Mouse (Mus musculus) hindbrain, embryonic 11.5 days (tissue): ENCODE data around the gene Sdk2. TPM values are rescaled to one million over a fixed set of nuclear protein-coding genes. Genes with fewer than 3 reads are reported as not detected.
A peak's percentile ranks its signal among the peaks of the same experiment; 100 is the strongest.

Experiments
- ATAC-seq: fragments of 200-750 bp; cut with Nextera tagmentation; 2 replicates; pipeline ENCODE4 v1.8.0; 2017; ENCODE audit warnings: mild to moderate bottlenecking, moderate TSS enrichment, moderate library complexity; ENCODE audit not compliant: low FRiP score
- DNase-seq: peaks from one replicate; pipeline ENCODE4 v3.0.0-alpha.2; 2015; ENCODE audit warnings: low spot score
- H3K27ac ChIP-seq: fragments of 300-500 bp; sonication (generic); 2 replicates; pipeline ENCODE4 v1.5.1; 2014; ENCODE audit warnings: mild to moderate bottlenecking, low read depth, low read length
- H3K27me3 ChIP-seq: fragments of 300-500 bp; sonication (generic); 2 replicates; pipeline ENCODE4 v1.6.1; 2014; ENCODE audit warnings: mild to moderate bottlenecking, low read length, moderate library complexity, mixed read lengths; ENCODE audit not compliant: control insufficient read depth, insufficient read depth
- H3K36me3 ChIP-seq: fragments of 300-500 bp; sonication (generic); 2 replicates; pipeline ENCODE4 v1.6.1; 2014; ENCODE audit warnings: mild to moderate bottlenecking, low read length, moderate library complexity, mixed read lengths; ENCODE audit not compliant: control insufficient read depth, insufficient read depth
- H3K4me1 ChIP-seq: fragments of 300-500 bp; sonication (generic); replicated peaks from 2 replicates; pipeline ENCODE4 v1.6.1; 2014; ENCODE audit warnings: low read length, mixed read lengths; ENCODE audit not compliant: control insufficient read depth, insufficient read depth
- H3K4me2 ChIP-seq: fragments of 300-500 bp; sonication (generic); replicated peaks from 2 replicates; pipeline ENCODE4 v1.6.1; 2014; ENCODE audit warnings: mild to moderate bottlenecking, low read depth, low read length
- H3K4me3 ChIP-seq: fragments of 300-500 bp; sonication (generic); 2 replicates; pipeline ENCODE4 v1.5.1; 2014; ENCODE audit warnings: low read depth, low read length
- H3K9ac ChIP-seq: fragments of 300-500 bp; sonication (generic); 2 replicates; pipeline ENCODE4 v1.6.1; 2014; ENCODE audit warnings: low read depth, low read length
- H3K9me3 ChIP-seq: fragments of 300-500 bp; sonication (generic); 2 replicates; pipeline ENCODE4 v1.6.1; 2016; ENCODE audit warnings: low read length; ENCODE audit not compliant: control insufficient read depth
- WGBS: fragments of 180-500 bp; shearing (Covaris S2); extraction: QIAGEN DNeasy Blood & Tissue Kit; methylation state at CpG from one replicate; pipeline ENCODE4 v1.1.7; 2014; 5-methylcytosine and 5-hydroxymethylcytosine counted together
- polyA plus RNA-seq: library from polyadenylated mRNA; unstranded; fragments of >200 nt; fragmentation: Nextera tagmentation; extraction: Ambion mirVana; gene quantifications from 2 replicates; pipeline ENCODE4 v1.2.1, GENCODE M21; 2014

Sdk2 gene
- polyA plus RNA-seq, 1 experiment from 2014 or later, result 4.2 TPM

GRCm38 (mm10) chr11:114031491-114031890 is 35.4 kb downstream of the Sdk2 start:
- no peak for DNase-seq
- H3K9me3 ChIP-seq, result no peaks in the 10 kb centered on the region
- 86% methylated on average over 10 of the region's 10 CpGs for WGBS
- no peak overlapping the region for H3K9ac ChIP-seq
- H3K4me2 ChIP-seq, result no peak overlapping the region
- no peak overlapping the region for H3K4me3 ChIP-seq
- no peaks in the 10 kb centered on the region for H3K27me3 ChIP-seq
- no peak for ATAC-seq
- peaks cover 6% of the 10 kb centered on the region for H3K4me1 ChIP-seq
- H3K27ac ChIP-seq, result no peak overlapping the region
- H3K36me3 ChIP-seq, result no peaks in the 10 kb centered on the region

DNA sequence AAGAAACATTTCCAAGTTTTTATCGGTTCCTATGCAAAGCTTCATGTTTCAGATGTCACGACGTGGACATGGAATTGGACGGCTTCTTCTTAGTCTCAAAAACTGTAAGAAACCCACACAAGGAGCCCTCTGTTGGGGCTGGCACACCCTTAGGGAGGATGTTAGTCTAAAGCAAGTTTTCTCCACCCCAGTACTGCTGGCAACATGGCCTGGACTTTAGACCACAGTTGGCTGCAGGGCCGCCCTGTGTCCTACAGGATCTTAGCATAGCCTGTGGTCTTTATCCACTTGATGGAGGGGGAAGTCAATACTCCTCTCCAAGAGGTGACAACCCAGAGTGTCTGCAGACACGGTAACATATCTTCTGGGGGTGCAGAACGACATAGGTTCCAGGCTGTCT is 36.6 kb downstream of the Sdk2 start:
- ATAC-seq, result no peak

GRCm38 (mm10) chr11:114028512-114028911 is 38.3 kb downstream of the Sdk2 start:
- ATAC-seq, result no peak
- no peak overlapping the region for H3K9ac ChIP-seq
- H3K4me3 ChIP-seq, result no peak overlapping the region
- no peak overlapping the region for H3K27ac ChIP-seq
- 46% methylated on average over 6 of the region's 6 CpGs for WGBS
- no peaks in the 10 kb centered on the region for H3K27me3 ChIP-seq
- H3K36me3 ChIP-seq, result no peaks in the 10 kb centered on the region
- peaks cover 6% of the 10 kb centered on the region for H3K4me1 ChIP-seq
- DNase-seq, result no peak
- no peak overlapping the region for H3K4me2 ChIP-seq
- no peaks in the 10 kb centered on the region for H3K9me3 ChIP-seq

More for the DNA sequence above, 36.6 kb downstream of the Sdk2 start:
- Histone ChIP-seq H3K27ac (no peak overlapping the region), H3K9ac (no peak overlapping the region), H3K27me3 (no peaks in the 10 kb centered on the region), H3K4me2 (no peak overlapping the region), H3K4me1 (peaks cover 6% of the 10 kb centered on the region), H3K36me3 (no peaks in the 10 kb centered on the region), H3K9me3 (no peaks in the 10 kb centered on the region), H3K4me3 (no peak overlapping the region)
- WGBS, result 91% methylated on average over 7 of the region's 7 CpGs
- no peak for DNase-seq

GRCm38 (mm10) chr11:114028021-114028420 is 38.8 kb downstream of the Sdk2 start:
- DNase-seq, result no peak
- H3K27ac ChIP-seq, result no peak overlapping the region
- H3K9ac ChIP-seq, result no peak overlapping the region
- no peaks in the 10 kb centered on the region for H3K9me3 ChIP-seq
- no peak overlapping the region for H3K4me3 ChIP-seq
- WGBS, result 59% methylated on average over 6 of the region's 6 CpGs
- H3K36me3 ChIP-seq, result no peaks in the 10 kb centered on the region
- H3K4me1 ChIP-seq, result peaks cover 6% of the 10 kb centered on the region
- H3K27me3 ChIP-seq, result no peaks in the 10 kb centered on the region
- H3K4me2 ChIP-seq, result no peak overlapping the region
- no peak for ATAC-seq

- H3K27me3 ChIP-seq, result no peaks in the 10 kb centered on the region
- H3K4me1 ChIP-seq, result peaks cover 6% of the 10 kb centered on the region
- DNase-seq, result no peak
Measured at GRCm38 (mm10) chr11:114025056-114025455, 41.8 kb downstream of the Sdk2 start.

DNA sequence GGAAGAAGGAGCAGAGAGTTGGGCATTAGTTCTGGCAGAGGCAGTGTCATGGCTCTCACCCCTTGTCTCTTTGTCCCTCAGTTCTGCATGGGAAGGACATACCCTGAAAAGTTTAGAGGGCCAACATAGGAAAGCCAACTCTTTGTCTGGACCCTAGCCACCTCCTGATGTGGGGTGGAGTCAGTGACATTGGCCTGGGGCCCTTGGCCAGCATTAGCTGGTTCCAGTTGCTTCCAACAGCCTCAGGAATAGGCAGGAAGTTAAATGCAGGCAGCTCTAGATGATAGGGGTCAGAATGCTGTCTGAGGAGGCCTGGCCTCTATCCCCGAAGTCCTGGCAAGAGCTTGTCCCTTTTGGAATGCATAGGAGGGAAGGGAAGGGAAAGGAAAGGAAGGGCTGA is 42.9 kb downstream of the Sdk2 start:
- no peak overlapping the region for H3K27ac ChIP-seq
- 79% methylated on average over 1 of the region's 1 CpGs for WGBS
- H3K4me2 ChIP-seq, result no peak overlapping the region
- DNase-seq (no peak), ATAC-seq (no peak)
- H3K4me1 ChIP-seq, result peaks cover 8% of the 10 kb centered on the region
- H3K9me3 ChIP-seq, result no peaks in the 10 kb centered on the region
- no peaks in the 10 kb centered on the region for H3K36me3 ChIP-seq
- no peak overlapping the region for H3K9ac ChIP-seq
- H3K27me3 ChIP-seq, result no peaks in the 10 kb centered on the region
- H3K4me3 ChIP-seq, result no peak overlapping the region

More at GRCm38 (mm10) chr11:114025056-114025455, 41.8 kb downstream of the Sdk2 start:
- H3K36me3 ChIP-seq, result no peaks in the 10 kb centered on the region
- H3K27ac ChIP-seq, result no peak overlapping the region
- no peak overlapping the region for H3K4me3 ChIP-seq
- H3K9me3 ChIP-seq, result no peaks in the 10 kb centered on the region
- H3K9ac ChIP-seq, result no peak overlapping the region
- no peak for ATAC-seq
- no peak overlapping the region for H3K4me2 ChIP-seq
- 97% methylated on average over 2 of the region's 2 CpGs for WGBS

DNA sequence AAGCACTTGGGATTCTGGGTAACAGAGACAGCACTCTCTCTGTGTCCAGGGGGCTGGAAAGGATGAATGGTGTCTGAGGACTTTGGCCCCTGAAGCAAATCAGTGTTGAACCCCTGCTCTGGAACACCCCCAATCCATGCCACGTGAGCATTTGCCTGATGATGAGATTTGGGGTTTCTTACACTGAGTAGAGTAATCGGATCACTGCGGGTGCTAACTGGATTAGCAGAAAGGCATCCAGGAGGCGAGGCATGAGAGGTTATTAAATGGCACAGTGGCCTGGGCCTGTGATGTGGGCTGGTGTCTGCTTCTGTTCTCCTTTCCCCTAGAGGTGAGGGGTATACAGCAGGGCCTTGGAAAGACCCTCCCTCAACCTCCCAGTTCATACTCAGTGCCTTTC is 44.7 kb downstream of the Sdk2 start:
- no peaks in the 10 kb centered on the region for H3K9me3 ChIP-seq
- H3K9ac ChIP-seq, result no peak overlapping the region
- H3K4me3 ChIP-seq, result no peak overlapping the region
- 78% methylated on average over 4 of the region's 4 CpGs for WGBS
- DNase-seq (no peak), ATAC-seq (no peak)
- H3K27ac ChIP-seq, result no peak overlapping the region
- peaks cover 4% of the 10 kb centered on the region for H3K4me1 ChIP-seq
- no peak overlapping the region for H3K4me2 ChIP-seq
- no peaks in the 10 kb centered on the region for H3K36me3 ChIP-seq
- no peaks in the 10 kb centered on the region for H3K27me3 ChIP-seq

DNA sequence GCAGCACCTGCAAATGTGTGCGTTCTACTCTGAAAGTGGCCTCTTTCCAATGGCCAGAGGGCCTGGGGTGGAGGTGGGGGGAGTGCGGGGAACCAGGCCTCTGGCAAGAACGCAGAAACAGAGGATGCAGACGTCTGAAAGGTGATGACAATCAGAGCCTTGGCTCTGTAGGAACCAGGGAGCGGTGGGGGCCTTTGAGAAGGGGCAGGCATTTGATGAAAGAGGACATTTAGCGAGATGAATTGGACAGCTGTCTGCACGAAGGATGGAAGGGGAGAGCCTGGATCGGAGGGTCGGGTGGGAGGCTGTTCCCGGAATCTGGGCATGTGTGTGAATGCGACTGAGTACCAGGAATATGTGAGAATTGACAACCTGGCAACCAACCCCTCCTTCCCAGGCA is 47.8 kb downstream of the Sdk2 start:
- no peak overlapping the region for H3K4me2 ChIP-seq

GRCm38 (mm10) chr11:114016889-114017392 is 49.9 kb downstream of the Sdk2 start:
- peak overlapping the region; percentile 64 for H3K27ac ChIP-seq
- DNase-seq, result peak; percentile 59
- no peaks in the 10 kb centered on the region for H3K36me3 ChIP-seq
- ATAC-seq, result peak; percentile 66
- H3K4me1 ChIP-seq, result peaks cover 20% of the 10 kb centered on the region
- H3K4me2 ChIP-seq, result no peak overlapping the region
- no peak overlapping the region for H3K4me3 ChIP-seq
- 0 out of 2 replicates have a peak, but pooled peaks cover 2% of the 10 kb centered on the region for H3K27me3 ChIP-seq
- 15% methylated on average over 14 of the region's 14 CpGs for WGBS
- no peak overlapping the region for H3K9ac ChIP-seq
- no peaks in the 10 kb centered on the region for H3K9me3 ChIP-seq

More for the DNA sequence above, 47.8 kb downstream of the Sdk2 start:
- Histone ChIP-seq H3K27me3 (no peaks in the 10 kb centered on the region), H3K27ac (no peak overlapping the region), H3K9me3 (no peaks in the 10 kb centered on the region), H3K4me1 (peaks cover 20% of the 10 kb centered on the region), H3K36me3 (no peaks in the 10 kb centered on the region), H3K9ac (no peak overlapping the region), H3K4me3 (no peak overlapping the region)
- ATAC-seq (no peak), DNase-seq (no peak)
- WGBS, result 27% methylated on average over 11 of the region's 11 CpGs
